Mouse (Mus musculus) thymus, postnatal 36 days (tissue): Measurements from ENCODE around the gene Pld5.

ENCODE experiments used
- DNase-seq, 2 experiments: peaks; one replicate each; pipeline ENCODE4 v3.0.0; 2022; ENCODE audit warnings: mixed read lengths in 2 of 2

Gene Pld5

DNA sequence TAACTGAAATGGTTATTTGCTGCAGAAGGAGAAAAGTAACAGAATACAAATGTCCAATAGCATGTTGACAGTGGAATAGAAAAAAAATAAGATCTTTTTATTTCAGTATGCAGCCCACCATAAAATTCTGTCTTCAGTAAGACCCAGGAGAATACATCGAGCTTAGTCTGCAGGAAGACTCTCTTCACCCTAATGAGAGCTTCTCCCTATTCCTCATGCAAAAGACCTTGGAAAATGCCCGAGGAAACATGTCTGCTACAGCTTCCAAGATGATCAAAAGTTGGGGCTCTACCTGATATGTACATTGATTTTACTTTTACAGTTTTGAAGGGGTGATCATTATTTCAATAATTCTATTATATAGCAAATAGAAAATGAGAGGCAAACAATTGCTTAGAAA is 108.0 kb downstream of the Pld5 start:
- no peak for DNase-seq

- DNase-seq: no peak
Observed at GRCm38 (mm10) chr1:176145306-176145705, 129.8 kb downstream of the Pld5 start.

DNA sequence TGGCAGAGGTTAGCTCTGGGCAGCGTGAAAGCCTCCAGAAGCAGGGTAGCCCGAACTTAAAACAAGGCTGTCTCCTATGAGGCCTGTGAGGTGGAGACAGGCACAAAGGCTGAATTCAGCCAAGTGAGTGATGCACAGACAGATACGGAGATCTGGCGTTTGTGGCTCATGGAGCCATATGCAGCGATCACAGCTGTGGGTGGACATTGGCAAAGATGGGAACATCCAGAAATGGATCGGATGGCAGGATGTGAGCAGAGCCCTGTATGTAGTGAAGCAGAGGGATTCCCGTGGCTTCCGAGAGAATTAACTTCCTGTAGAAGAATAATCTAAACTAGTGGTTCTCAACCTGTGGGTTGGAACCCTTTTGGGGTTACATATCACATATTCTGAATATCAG is 140.7 kb downstream of the Pld5 start:
- no peak for DNase-seq

DNA sequence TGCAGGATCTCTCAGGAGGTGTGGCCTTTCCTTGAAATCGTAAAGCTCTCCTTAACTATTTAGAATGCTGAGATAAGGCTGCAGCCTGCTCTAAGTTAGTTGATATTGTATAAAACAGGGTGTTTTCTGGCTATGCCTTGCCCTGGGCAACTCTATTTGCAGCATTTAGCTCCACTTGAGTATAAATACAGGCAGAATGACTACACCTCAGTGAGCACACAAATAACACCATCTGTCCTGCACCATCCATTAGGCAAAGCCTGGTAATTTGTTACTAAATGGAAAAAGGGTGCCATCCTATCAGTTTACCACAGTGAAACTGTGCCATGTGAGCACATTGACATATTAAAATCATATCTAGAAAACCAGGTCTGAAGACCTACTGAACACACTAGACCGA is 149.3 kb downstream of the Pld5 start:
- DNase-seq: no peak

DNA sequence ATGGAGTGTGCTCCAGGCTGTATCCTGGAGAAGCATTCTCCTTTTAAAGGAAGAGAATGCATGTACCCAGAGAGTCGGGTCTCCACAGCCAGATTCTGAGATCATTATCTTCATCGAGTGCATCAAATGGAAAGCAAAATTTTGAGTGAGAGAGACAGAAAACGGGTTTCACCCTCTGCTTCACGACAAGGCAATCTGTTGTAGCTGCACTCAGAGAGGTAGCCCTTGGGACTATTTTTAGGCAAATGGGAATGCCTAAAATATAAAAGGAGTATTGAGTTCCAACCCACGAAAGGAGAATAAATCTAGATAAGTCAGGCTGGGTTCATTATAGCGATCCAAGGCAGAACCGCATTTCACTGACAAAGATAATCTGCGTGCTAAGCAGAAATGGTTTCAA is 150.7 kb downstream of the Pld5 start:
- DNase-seq: no peak

DNA sequence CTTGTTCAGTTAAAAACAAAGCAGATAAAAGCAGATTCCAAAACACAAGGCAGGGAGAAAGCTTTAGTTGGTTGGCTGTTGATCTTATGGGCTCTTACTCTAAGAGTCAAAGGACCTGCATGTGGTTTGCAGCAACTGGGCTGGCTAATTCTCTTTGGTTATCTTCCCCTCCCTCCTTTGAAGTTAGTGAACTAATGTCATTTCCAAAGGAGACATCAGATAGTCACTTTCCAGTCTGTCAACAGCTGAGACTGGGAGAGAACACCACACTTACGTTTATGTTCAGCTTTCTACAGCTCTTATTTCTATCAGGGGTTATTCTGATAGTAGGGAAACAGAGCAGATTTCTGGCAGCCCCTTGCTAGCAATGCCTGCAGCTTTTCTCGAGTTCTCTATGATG is 151.3 kb downstream of the Pld5 start:
- DNase-seq: no peak

- no peak for DNase-seq
Observed at GRCm38 (mm10) chr1:176115604-176116003, 159.5 kb downstream of the Pld5 start.

DNA sequence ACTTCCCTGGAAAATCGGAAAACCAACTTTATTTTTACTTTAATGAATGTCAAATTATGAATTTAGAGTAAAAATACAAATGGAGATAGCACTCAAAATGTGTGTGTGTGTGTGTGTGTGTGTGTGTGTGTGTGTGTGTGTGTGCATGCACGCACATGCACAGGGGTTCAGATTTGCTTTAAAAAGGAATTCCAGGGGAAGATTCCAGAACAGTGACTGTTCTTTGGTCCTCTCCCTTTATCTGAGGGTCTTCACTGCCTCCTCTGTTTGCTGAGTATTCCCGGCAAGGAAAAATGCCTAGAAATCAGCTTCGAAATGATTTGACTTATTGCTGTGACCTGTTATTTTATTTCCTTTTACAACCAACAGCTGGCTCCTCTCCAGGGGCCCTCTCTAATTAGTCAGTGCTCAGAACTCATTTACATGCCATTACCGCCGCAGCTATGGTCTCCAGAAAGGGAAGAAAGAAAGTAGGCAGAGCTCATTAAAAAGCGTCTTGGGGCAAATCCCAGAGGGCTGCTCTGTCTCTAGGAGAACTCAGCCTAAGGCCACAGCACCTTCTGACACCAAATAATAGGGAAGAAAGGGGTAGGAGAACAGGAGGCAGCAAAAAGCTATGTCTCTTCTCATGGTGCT is 176.3 kb downstream of the Pld5 start:
- no peak for DNase-seq

DNA sequence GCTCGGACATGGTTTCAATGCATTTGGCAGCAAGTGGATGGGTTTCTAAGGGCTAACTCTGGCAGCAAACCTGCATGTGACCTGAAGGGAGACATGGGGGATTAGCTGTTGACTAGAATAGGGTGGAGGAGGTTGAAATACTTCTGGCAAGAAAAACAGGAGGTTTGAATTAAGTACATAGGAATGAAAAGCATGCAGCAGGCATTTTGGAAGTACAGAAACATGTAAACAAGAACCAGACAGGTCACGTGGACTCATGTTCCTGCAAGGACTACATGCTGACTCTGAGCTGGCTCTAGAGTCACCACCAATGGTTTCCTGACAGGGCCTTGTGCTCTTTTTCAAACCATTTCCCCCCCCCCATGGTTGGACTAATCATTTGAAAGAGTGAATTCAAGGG is 183.0 kb downstream of the Pld5 start:
- DNase-seq: no peak

GRCm38 (mm10) chr1:176089382-176089781 is 185.7 kb downstream of the Pld5 start:
- no peak for DNase-seq

DNA sequence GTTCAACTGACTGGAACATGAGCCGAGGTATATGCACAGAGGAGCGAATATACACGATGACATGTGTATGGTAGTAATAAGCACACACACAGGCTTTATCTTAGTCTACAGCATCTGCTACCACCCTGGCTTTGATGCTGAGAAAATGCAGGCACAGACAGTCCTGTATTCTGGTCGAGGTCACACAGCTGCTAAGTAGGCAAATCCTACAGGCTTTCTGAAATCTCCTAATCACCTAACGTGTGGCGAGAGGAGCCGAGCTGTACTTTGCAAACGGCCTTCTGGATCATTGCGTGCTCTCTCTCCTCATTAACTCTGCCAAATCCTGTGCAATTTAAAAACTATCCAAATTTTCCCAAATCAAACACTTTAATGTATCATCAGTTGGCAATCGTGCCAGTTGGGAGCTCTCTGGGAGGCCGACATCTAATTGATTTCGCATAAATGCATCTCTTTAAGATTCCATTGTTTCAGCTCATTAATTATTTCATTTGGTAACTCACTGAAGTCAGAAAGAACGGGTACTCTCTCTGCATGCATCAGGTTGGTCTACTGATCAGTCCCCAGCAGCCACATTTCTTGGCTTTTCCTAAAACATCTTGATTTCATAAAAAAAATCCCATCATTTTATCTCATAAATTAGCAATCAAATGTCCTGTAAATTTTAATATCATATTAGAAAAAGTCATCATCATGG is 189.0 kb downstream of the Pld5 start:
- no peak for DNase-seq

DNA sequence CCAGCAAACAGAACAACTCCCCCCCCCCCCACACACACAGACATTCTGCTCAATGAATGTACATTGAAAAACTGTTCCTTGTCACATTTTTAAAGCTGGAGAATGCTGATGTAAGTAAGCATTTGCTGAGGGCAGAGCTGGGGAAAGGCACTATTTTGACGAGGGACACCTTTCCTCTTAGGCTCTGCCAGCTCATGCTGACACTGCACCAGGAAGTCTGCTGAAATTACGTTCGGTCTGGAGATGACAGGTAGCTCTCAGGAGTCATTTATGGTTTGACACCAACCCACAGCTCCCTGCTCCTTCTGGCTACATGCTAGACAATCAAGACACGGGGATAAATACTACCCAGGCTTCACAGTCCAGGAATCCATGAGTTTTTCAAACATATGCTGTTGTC is 192.8 kb downstream of the Pld5 start:
- DNase-seq: no peak

DNA sequence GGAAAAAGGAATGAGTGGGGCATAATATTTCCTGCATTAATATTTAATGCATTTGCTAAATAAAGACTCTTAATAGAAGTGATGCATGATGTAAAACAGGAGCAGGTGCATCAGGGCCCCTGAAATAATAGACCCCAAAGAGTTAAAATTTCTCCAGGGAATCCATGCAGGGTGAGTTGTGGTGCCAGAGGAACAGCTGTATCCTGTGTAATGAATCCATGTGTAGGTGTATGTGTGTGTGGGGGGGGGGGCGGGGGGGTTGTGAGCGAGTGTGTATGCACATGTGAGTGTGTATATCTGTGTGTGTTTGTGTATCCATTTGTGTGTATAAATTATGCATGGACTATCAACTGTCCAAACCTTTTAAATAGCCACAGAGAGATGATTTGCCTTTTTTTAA is 194.1 kb downstream of the Pld5 start:
- DNase-seq: no peak

DNA sequence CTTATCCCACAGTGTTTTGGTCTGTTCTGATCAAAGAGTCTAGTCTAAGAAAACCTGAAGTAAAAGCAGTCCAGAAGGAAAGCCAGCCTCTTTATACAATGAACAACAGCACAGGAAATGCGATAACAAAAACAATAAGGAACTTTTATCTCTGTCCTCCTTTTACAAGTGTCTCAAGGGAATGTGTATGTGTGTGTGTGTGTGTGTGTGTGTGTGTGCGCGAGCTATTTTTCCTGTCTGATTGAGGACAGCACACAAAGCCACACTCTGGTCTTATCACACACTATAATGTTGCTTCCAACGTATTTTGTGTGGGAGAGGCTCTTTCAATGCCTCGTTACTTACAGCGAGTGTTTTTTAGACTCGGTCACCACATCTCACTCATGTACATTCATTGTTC is 196.7 kb downstream of the Pld5 start:
- no peak for DNase-seq

- no peak for DNase-seq
Observed at GRCm38 (mm10) chr1:176076799-176077198, 198.3 kb downstream of the Pld5 start.

DNA sequence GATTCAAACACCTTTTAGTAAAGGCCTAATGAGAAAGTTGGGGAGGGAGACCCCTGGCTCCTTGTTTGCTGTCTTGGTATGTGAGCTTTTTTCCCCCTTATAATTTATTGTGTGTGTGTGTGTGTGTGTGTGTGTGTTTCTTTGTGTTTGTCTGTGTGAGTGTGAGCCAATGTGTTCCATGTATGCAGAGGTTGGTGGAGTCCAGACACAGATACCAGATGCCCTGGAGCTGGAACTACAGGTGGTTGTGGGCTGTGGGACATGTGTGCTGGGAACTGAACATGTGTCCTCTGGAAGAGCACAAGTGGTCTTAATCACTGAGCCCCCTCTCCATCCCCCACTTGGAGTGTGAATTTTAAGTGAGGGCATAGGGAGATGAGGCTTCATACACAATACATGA is 199.3 kb downstream of the Pld5 start:
- DNase-seq: no peak

GRCm38 (mm10) chr1:176075409-176075808 is 199.7 kb downstream of the Pld5 start:
- no peak for DNase-seq

GRCm38 (mm10) chr1:176074526-176074925 is 200.6 kb downstream of the Pld5 start:
- DNase-seq: no peak

DNA sequence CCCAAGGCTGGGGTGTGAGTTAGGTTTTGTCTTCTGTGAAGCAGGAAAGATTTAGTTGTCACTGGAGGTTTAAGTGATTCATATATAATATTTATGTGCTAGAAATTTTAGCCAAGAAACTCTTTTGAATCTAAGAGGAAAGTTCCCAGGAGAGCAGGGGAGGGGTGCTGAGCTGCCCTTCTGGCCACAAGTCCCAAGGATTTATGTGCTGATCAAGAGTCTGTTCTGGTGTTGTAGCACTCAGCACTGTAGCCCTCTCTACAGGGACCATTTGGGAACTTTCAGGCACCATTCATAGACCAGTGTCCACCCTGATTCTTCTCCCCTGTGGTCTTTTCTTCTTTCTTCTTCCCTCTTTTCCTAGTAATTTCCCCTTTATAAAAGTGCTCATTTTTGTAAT is 209.8 kb downstream of the Pld5 start:
- no peak for DNase-seq

- no peak for DNase-seq
Observed at GRCm38 (mm10) chr1:176064471-176064870, 210.6 kb downstream of the Pld5 start.

- DNase-seq: no peak
Observed at GRCm38 (mm10) chr1:176053653-176054052, 221.5 kb downstream of the Pld5 start.

GRCm38 (mm10) chr1:176046995-176047394 is 228.1 kb downstream of the Pld5 start:
- no peak for DNase-seq

DNA sequence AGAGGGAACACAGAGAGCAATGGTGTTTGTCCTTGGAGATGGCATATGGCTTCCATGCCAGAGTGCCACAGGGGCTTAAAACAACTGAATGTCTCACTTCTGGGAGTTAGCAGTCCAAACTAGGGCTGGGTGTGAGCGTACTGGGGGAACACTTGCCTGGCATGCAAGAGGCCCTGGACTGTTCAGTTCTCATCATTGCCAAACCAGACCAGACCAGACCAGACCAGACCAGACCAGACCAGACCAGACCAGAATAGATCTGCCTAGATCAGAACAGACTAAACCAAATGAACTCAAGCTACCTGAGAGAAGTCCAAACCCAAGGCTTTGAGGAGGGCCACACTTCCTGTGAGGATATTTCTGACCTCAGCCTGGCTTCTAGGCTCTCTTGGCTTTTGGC is 228.7 kb downstream of the Pld5 start:
- DNase-seq: no peak

DNA sequence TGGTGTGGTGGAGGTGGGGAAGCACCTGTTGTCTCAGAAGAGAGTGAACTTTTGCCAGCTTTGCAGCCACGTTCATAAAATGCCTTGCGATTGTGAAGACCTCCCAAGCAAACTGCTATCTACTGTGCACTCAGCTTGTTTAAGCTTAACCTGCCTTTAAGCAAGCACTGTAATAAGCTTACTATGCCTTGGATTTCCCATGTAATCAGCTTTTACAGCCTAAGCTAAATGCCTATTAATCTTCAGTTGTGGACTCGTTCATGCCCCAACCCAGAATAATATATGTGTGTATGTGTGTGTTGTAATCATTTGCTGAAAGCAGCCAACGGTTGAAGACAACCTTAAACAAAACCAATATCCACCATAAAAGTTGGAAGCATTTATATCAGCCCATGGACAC is 232.1 kb downstream of the Pld5 start:
- no peak for DNase-seq

DNA sequence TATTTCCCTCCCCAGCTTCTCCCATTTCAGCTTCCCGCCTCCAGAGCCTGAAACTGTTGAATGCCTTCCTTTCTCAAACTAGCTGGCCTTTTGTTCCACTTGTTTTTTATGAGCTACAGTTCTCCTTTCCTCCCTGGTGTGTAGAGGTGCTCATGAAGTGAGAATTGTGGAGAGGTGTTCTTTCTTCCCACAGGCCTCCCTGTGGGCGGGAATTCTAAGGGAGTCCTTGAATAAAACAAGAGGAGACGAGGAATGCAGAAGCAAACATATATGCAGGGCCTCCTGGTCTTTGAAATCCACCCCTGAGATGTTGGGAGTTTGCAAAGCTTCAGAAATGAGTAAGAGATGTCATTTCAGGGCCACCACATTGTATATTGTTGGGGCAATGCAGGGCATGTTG is 235.2 kb downstream of the Pld5 start:
- DNase-seq: no peak
